Mouse (Mus musculus): ENCODE measurements around the gene Gprc5c. TPM values are rescaled to one million over a fixed set of nuclear protein-coding genes. Genes with fewer than 3 reads are reported as not detected.

Gene Gprc5c
- 0.29 and 1.8 TPM in 2 replicates for polyA plus RNA-seq (2012; ENCODE audit: low replicate concordance)

DNA sequence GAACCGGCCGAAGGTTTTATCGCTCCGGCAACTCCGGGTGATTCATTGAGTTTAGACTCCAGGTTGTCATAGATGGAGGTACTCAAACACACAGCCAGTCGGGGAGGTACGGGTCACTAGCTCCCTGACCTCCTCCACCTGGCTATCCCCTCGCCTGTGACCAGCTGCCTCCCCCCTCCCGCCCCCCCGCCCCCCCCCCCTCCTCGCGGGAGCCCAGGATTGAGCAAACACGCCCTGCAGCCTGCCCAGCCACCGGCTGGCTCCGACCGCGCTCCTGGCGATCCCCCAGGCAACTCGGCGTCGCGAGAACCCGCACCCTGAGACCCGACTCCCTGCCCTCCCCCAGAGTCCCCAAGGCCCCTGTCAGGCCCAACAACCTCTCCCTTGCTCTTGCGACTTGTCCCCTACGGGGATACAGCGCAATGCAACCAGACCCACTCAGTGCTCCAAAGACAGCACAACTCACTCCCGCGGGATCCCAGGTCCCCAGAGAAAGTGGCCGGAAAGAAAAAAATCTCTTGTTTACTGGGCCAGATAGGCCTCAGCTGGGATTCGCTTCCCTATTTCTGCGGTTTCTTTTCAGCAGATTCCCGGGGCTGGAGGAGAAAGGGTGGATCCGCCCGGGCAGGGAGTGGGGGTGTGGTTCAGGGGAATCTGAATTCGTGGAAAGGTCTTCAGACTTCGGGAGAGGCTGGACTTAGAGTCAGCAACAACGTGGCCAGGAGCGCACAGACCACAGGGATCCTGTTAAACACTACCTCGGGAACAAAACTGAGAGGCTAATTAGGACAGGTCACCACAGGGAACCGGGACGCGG is at the start of gene Gprc5c:
TSS of gene Gprc5c (plus strand) at position 701 of the 817 bp plus-strand sequence.

DNA sequence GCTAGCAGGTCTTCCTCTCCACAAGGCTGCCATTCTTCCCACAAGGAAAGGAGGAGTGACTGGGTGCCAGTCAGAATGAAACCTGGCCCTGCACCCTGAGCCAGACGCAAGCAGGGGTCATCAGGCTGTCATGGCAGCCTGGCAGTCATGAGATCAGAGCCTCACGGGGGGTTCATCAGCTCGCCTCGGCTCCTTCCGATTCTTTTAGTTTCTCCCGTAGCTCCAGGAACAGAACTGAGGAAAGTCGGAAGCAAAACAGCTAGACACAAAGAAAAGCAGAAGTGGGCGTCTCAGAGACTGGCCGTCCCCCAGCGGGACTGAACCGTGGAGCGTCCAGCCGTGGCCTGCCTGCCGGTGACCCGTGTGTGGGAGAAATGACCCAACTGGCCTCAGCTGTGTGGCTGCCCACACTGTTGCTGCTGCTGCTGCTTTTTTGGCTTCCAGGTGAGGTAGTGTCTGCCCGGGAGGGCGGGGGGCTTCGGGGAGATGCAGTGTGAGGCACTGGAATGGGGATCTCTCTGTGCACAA is 39.1 kb downstream of the Gprc5c start, which contains the start of gene Cd300a:
TSS of gene Cd300a (plus strand) at position 51 of the 528 bp plus-strand sequence.

Other genes starting within 250 kb of the Gprc5c start
- gene Rpl38, start 182.6 kb upstream of the Gprc5c start, polyA plus RNA-seq (2012; ENCODE audit: low replicate concordance): 61.7 and 73.9 TPM in 2 replicates
- gene Ttyh2, start 175.7 kb upstream of the Gprc5c start, polyA plus RNA-seq (2012; ENCODE audit: low replicate concordance): 5.6 and 6.9 TPM in 2 replicates
- 0.06 TPM in 1 of 2 replicates, not detected in the other for gene Dnaic2, start 123.7 kb upstream of the Gprc5c start, polyA plus RNA-seq (2012; ENCODE audit: low replicate concordance)
- 1.7 and 2.3 TPM in 2 replicates for gene Kif19a, start 85.8 kb upstream of the Gprc5c start, polyA plus RNA-seq (2012; ENCODE audit: low replicate concordance)
- gene Btbd17, start 55.2 kb upstream of the Gprc5c start, polyA plus RNA-seq (2012; ENCODE audit: low replicate concordance): not detected in 2 replicates
- 0.27 TPM in 1 of 2 replicates, not detected in the other for gene Gpr142, start 52.2 kb upstream of the Gprc5c start, polyA plus RNA-seq (2012; ENCODE audit: low replicate concordance)
- 1.1 and 1.4 TPM in 2 replicates for gene Cd300a, start 38.9 kb downstream of the Gprc5c start, polyA plus RNA-seq (2012; ENCODE audit: low replicate concordance)
- 0.19 and 0.37 TPM in 2 replicates for gene Cd300lb, start 83.2 kb downstream of the Gprc5c start, polyA plus RNA-seq (2012; ENCODE audit: low replicate concordance)
- gene Cd300c, start 118.0 kb downstream of the Gprc5c start, polyA plus RNA-seq (2012; ENCODE audit: low replicate concordance): not detected in 2 replicates
- 0.15 and 0.30 TPM in 2 replicates for gene Cd300ld, start 138.8 kb downstream of the Gprc5c start, polyA plus RNA-seq (2012; ENCODE audit: low replicate concordance)
- gene Cd300c2, start 150.7 kb downstream of the Gprc5c start, polyA plus RNA-seq (2012; ENCODE audit: low replicate concordance): 0.19 and 0.42 TPM in 2 replicates
- not detected in 2 replicates for gene Cd300ld2, start 165.0 kb downstream of the Gprc5c start, polyA plus RNA-seq (2012; ENCODE audit: low replicate concordance)
- gene Cd300ld4, start 175.9 kb downstream of the Gprc5c start, polyA plus RNA-seq (2012; ENCODE audit: low replicate concordance): not detected in 2 replicates
- 0.62 TPM in 1 of 2 replicates, not detected in the other for gene Cd300ld5, start 186.6 kb downstream of the Gprc5c start, polyA plus RNA-seq (2012; ENCODE audit: low replicate concordance)
- gene Cd300ld3, start 197.3 kb downstream of the Gprc5c start, polyA plus RNA-seq (2012; ENCODE audit: low replicate concordance): 0.22 and 0.62 TPM in 2 replicates
- gene Cd300e, start 211.0 kb downstream of the Gprc5c start, polyA plus RNA-seq (2012; ENCODE audit: low replicate concordance): 0.08 TPM in 2 replicates
- 1.5 TPM in 2 replicates for gene Rab37, start 240.3 kb downstream of the Gprc5c start, polyA plus RNA-seq (2012; ENCODE audit: low replicate concordance)

Measured in leukemia stem cell, adult 10-12 weeks (primary cell).